Mouse (Mus musculus) brown adipose tissue, adult 24 weeks (tissue): ENCODE results near the gene Znrf1. TPM values are rescaled to one million over a fixed set of nuclear protein-coding genes. Genes with fewer than 3 reads are reported as not detected.
"Not testable (repeated sequence)": the region's sequence is repeated elsewhere in the genome, so short reads cannot be mapped to it uniquely, and the experiment has no call there.

Experiments
- H3K27ac ChIP-seq: fragments of 200-500 bp; replicated peaks from 2 replicates; pipeline ENCODE4 v1.5.1; 2012; ENCODE audit warnings: low read depth, mild to moderate bottlenecking, low read length
- H3K4me1 ChIP-seq: fragments of 200-500 bp; 2 replicates; pipeline ENCODE4 v1.6.1; 2012; ENCODE audit warnings: low read length, mixed read lengths; ENCODE audit not compliant: control insufficient read depth, insufficient read depth, insufficient read length
- H3K4me3 ChIP-seq: fragments of 200-500 bp; 2 replicates; pipeline ENCODE4 v1.5.1; 2012; ENCODE audit warnings: low read depth, mild to moderate bottlenecking, low read length, moderate library complexity; ENCODE audit not compliant: insufficient read depth
- polyA plus RNA-seq: library from polyadenylated mRNA; stranded (reverse); fragments of >200 nt; gene quantifications from 2 replicates; pipeline ENCODE4 v1.2.4, GENCODE M21; 2012; ENCODE audit not compliant: missing spikeins, insufficient read depth, insufficient read length

Gene Znrf1
- polyA plus RNA-seq, 1 experiment: 17.6 TPM

- H3K4me3 ChIP-seq: no peak overlapping the region
- H3K27ac ChIP-seq: no peak overlapping the region
- H3K4me1 ChIP-seq: 0 out of 2 replicates have a peak, but pooled peaks cover 2% of the 10 kb centered on the region
Observed at GRCm38 (mm10) chr8:111641064-111641463, 105.2 kb downstream of the Znrf1 start.

GRCm38 (mm10) chr8:111642496-111642895 lies 106.6 kb downstream of the Znrf1 start:
- peak overlapping the region; percentile 62 for H3K4me3 ChIP-seq

GRCm38 (mm10) chr8:111642939-111643263 lies 107.0 kb downstream of the Znrf1 start:
- Histone ChIP-seq H3K4me3 (peak overlapping the region; percentile 62), H3K4me1 (0 out of 2 replicates have a peak, but pooled peaks cover 2% of the 10 kb centered on the region), H3K27ac (peak overlapping the region; percentile 71)

More at GRCm38 (mm10) chr8:111642496-111642895, 106.6 kb downstream of the Znrf1 start:
- Histone ChIP-seq H3K27ac (peak overlapping the region; percentile 71), H3K4me1 (0 out of 2 replicates have a peak, but pooled peaks cover 2% of the 10 kb centered on the region)

GRCm38 (mm10) chr8:111643264-111644141 lies 107.6 kb downstream of the Znrf1 start, which contains the start of gene Zfp1:
Gene Zfp1, plus strand, starts transcription at chr8:111643401.
- Histone ChIP-seq H3K4me1 (peaks cover 4% of the 10 kb centered on the region; the same call in 1 of the 2 replicates), H3K27ac (peak within 1 kb of the TSS; percentile 89), H3K4me3 (peak within 1 kb of the TSS; percentile 85)

GRCm38 (mm10) chr8:111644286-111645051 lies 108.6 kb downstream of the Znrf1 start:
- Histone ChIP-seq H3K4me3 (peak overlapping the region; percentile 85), H3K27ac (peak overlapping the region; percentile 62)
- not testable (repeated sequence) for H3K4me1 ChIP-seq

GRCm38 (mm10) chr8:111645715-111646114 lies 109.8 kb downstream of the Znrf1 start:
- Histone ChIP-seq H3K27ac (no peak overlapping the region), H3K4me3 (no peak overlapping the region), H3K4me1 (peaks cover 10% of the 10 kb centered on the region; the same call in 1 of the 2 replicates)

- Histone ChIP-seq H3K27ac (no peak overlapping the region), H3K4me1 (peaks cover 7% of the 10 kb centered on the region; the same call in 1 of the 2 replicates), H3K4me3 (no peak overlapping the region)
Observed at GRCm38 (mm10) chr8:111648834-111649233, 112.9 kb downstream of the Znrf1 start.

- Histone ChIP-seq H3K4me3 (no peak overlapping the region), H3K4me1 (peaks cover 7% of the 10 kb centered on the region; the same call in 1 of the 2 replicates), H3K27ac (no peak overlapping the region)
Observed at GRCm38 (mm10) chr8:111650651-111651050, 114.8 kb downstream of the Znrf1 start.

- Histone ChIP-seq H3K4me3 (no peak overlapping the region), H3K27ac (no peak overlapping the region), H3K4me1 (peaks cover 18% of the 10 kb centered on the region; the same call in 1 of the 2 replicates)
Observed at GRCm38 (mm10) chr8:111653524-111653923, 117.6 kb downstream of the Znrf1 start.

- no peak overlapping the region for H3K4me3 ChIP-seq
- H3K4me1 ChIP-seq: peaks cover 12% of the 10 kb centered on the region; the same call in 1 of the 2 replicates
- H3K27ac ChIP-seq: no peak overlapping the region
Observed at GRCm38 (mm10) chr8:111657312-111657854, 121.5 kb downstream of the Znrf1 start.

GRCm38 (mm10) chr8:111658819-111659423 lies 123.0 kb downstream of the Znrf1 start:
- Histone ChIP-seq H3K4me1 (peaks cover 12% of the 10 kb centered on the region; the same call in 1 of the 2 replicates), H3K4me3 (no peak overlapping the region), H3K27ac (peak overlapping the region; percentile 50)

- Histone ChIP-seq H3K4me3 (no peak overlapping the region), H3K27ac (no peak overlapping the region), H3K4me1 (peaks cover 4% of the 10 kb centered on the region; the same call in 1 of the 2 replicates)
Observed at GRCm38 (mm10) chr8:111662473-111662872, 126.6 kb downstream of the Znrf1 start.

- H3K4me3 ChIP-seq: no peak overlapping the region
- H3K27ac ChIP-seq: no peak overlapping the region
- H3K4me1 ChIP-seq: no peaks in the 10 kb centered on the region
Observed at GRCm38 (mm10) chr8:111666751-111667150, 130.9 kb downstream of the Znrf1 start.
